Mouse (Mus musculus): ENCODE data around the gene Tm7sf3. TPM values are rescaled to one million over a fixed set of nuclear protein-coding genes. Genes with fewer than 3 reads are reported as not detected.
A peak's percentile ranks its signal among the peaks of the same experiment; 100 is the strongest.

Gene Tm7sf3
- total RNA-seq, 1 experiment from 2014 or later: 9.3 TPM

- no peak for ATAC-seq (ENCODE audit: extremely low read depth, insufficient number of reproducible peaks, low FRiP score, poor library complexity, severe bottlenecking)
Observed at GRCm38 (mm10) chr6:146664116-146664515, 21.5 kb upstream of the Tm7sf3 start.

DNA sequence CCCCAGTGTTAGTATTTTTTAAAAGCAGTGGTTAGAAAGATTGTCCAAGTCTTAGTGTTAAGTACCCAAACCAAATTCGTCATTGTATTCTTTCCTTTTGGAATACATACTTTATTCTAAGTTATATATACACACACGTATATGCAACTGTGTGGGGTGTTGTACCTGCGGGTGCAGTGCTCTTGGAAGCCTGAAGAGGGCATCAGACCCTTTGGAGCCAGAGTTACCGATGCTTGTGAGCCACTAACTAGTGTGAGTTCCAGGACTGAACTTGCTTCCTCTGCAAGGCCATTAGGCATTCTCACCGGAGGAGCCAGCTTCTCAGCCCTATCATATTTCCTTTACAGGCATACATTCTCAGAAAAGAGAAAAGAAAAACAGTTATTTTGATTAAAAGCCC lies 20.1 kb upstream of the Tm7sf3 start:
- peak; percentile 94 for ATAC-seq (ENCODE audit: extremely low read depth, insufficient number of reproducible peaks, low FRiP score, poor library complexity, severe bottlenecking)

GRCm38 (mm10) chr6:146661655-146662054 lies 19.0 kb upstream of the Tm7sf3 start:
- no peak for ATAC-seq (ENCODE audit: extremely low read depth, insufficient number of reproducible peaks, low FRiP score, poor library complexity, severe bottlenecking)

DNA sequence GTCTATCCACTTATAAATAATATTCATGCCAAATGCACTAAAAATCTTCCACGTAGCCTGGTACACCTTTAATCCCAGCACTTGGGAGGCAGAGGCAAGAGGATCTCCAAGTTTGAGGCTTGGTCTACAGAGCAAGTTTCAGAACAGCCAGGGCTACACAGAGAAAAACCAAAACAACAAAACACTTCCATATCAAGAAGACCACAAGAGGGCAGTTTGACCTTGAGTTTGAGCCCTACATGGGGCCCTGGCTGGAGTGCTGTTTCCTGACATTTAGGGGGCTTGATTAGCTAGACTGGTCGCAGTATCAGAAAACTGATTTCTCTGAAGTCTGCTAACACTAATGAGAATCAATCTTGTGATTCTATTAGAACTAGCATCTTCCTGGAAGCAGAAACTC lies 18.0 kb upstream of the Tm7sf3 start:
- no peak for ATAC-seq (ENCODE audit: extremely low read depth, insufficient number of reproducible peaks, low FRiP score, poor library complexity, severe bottlenecking)

DNA sequence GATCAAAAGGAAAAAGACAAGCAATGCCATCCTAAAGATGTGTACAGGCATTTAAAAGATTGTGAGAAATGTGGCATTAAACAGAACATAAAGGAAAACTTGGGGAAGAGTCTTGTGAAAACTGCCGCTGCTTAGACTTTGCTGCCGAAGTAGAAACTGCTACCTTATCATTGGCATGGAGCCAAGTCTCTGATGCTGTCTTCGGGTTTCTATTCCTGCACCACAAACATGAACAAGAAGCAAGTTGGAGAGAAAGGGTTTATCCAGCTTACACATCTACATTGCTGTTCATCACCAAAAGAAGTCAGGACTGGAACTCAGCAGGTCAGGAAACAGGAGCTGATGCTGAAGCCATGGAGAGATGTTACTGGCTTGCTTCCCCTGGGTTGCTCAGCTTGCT lies 10.6 kb upstream of the Tm7sf3 start:
- ATAC-seq (ENCODE audit: extremely low read depth, insufficient number of reproducible peaks, low FRiP score, poor library complexity, severe bottlenecking): no peak

GRCm38 (mm10) chr6:146651431-146651830 lies 8.8 kb upstream of the Tm7sf3 start:
- no peak for ATAC-seq (ENCODE audit: extremely low read depth, insufficient number of reproducible peaks, low FRiP score, poor library complexity, severe bottlenecking)

- no peak for ATAC-seq (ENCODE audit: extremely low read depth, insufficient number of reproducible peaks, low FRiP score, poor library complexity, severe bottlenecking)
Observed at GRCm38 (mm10) chr6:146650013-146650412, 7.4 kb upstream of the Tm7sf3 start.

DNA sequence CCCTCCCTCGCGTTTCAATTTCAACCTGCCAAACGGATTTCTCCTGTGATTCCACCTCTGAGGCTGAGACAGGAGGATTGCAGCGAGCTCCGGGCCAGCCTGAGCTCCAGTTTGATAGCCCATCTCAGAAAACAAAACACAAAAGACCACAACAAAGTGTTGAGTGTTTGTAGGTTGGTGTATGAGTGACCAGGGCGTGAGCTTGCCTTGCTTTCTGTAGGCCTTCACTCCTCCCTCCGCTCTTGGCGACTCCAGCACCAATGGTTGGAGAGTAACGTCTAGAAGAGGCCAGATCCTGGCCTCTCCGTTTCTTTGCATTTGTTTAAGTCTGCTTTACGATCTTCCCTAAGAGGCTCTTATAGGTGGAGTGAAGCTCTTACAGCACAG lies 553 bp upstream of the Tm7sf3 start:
- ATAC-seq (ENCODE audit: extremely low read depth, insufficient number of reproducible peaks, low FRiP score, poor library complexity, severe bottlenecking): no peak

DNA sequence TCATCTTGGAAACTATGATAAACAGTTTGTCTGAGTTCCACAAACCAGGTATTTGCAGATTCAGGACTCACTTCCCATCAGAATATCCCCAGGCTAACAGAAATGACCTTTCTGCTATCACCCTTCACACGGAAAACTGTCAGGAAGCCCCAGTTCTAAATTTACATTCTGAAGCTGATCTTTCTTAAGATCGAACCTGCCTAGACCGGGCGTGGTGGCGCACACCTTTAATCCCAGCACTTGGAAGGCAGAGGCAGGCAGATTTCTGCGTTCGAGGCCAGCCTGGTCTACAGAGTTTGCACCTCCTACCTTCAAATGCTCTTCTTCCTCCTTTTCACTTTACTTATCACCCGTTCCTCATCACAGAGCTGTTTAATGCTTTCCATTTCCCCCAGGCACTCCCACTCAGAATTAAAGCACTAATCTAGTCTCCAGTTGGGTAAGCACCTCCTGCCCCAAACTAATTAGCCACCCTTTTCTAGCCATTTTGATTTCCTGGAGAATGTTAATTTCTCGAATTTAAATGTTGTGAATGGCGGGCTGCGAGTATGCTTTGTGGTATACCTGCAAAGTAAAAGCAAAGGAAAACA lies 908 bp downstream of the Tm7sf3 start:
- ATAC-seq (ENCODE audit: extremely low read depth, insufficient number of reproducible peaks, low FRiP score, poor library complexity, severe bottlenecking): no peak

- ATAC-seq (ENCODE audit: extremely low read depth, insufficient number of reproducible peaks, low FRiP score, poor library complexity, severe bottlenecking): no peak
Observed at GRCm38 (mm10) chr6:146640991-146641390, 1.6 kb downstream of the Tm7sf3 start.

- ATAC-seq (ENCODE audit: extremely low read depth, insufficient number of reproducible peaks, low FRiP score, poor library complexity, severe bottlenecking): no peak
Observed at GRCm38 (mm10) chr6:146640068-146640965, 2.3 kb downstream of the Tm7sf3 start.

DNA sequence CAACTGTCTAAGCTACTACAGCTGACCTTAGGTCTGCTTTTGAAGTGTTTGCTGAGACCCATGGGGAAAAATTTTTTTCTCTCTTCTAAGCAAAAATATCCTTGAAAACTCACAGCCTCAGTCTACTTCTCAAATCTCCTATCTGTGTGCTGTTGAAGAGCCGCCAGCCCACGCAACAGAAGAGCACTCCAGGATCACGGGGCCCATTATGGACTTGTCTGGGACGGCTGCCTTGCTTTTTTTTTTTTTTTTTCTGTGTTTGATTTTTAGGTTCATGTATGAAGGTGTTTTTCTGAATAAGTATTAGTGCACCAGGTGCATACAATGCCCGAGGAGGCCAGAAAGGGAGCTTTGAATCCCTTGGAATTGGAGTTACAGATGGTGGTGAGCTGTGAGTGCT lies 6.1 kb downstream of the Tm7sf3 start:
- ATAC-seq (ENCODE audit: extremely low read depth, insufficient number of reproducible peaks, low FRiP score, poor library complexity, severe bottlenecking): no peak

DNA sequence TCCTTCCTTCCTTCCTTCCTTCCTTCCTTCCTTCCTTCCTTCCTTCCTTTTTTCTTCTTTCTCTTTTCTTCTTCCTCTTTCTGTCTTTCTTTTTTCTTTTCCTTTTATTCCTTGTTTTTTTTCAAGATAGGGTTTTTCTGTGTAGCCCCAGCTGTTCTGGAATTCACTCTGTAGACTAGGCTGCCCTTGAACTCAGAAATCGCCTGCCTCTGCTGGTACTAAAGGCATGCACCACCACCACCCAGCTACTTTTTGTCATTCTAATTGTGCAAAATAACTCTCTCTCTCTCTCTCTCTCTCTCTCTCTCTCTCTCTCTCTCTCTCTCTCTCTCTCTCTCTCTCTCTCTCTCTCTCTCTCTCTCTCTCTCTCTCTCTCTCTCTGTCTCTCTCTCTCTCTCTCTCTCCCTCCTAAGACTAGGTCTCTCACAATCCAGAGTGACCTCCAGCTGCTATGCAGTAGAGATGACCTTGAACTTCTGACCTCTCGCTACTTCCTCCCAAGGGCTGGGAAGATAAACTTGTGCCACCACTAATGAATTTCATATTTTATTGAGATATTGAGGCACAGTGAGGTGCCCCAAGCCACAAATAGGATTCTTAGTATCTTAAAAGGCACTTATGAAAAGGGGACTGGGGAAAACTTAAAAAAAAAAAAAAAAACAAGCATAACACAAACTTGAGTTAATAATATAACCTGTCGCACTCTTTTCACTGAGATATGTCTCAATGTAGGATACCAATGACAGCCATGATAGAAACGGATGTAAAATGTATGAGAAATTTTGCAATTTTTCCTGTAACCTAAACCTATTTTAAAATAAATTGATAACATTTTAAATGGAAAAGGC lies 7.6 kb downstream of the Tm7sf3 start:
- no peak for ATAC-seq (ENCODE audit: extremely low read depth, insufficient number of reproducible peaks, low FRiP score, poor library complexity, severe bottlenecking)

DNA sequence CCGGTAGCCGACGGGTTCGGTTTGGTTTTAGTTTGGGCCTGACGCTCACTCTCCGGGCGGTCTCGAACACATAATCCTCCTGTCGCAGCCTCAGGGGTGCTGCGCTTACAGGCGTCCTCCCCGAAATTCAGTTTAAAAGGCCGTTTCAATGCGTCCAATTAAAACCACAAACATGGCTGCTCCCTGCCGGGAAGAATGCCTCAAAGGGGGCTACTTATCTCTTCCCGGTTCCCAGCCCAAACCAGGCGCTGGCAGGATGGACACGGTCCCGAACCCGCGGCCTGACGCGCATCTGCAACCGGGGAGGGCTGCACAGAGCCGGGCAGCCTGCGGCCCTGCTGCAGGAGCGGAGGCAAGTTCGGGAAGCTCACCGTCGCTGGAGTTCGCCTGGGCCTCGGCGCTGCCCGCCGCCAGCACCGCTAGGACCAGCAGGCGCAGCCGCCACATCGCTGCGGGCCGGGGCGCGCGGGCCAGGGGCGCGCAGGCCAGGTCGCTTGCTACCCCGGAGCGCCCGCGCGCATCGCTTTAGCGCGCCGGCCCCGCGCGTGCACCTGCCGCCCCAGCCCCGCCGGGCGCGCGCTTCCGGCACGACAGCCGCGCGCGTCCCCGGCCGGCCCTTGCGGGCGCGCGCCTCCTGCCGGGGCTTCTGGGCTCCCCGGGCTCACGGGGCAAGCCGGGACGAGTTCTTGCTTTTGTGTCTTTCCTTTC lies 8.5 kb downstream of the Tm7sf3 start:
- ATAC-seq (ENCODE audit: extremely low read depth, insufficient number of reproducible peaks, low FRiP score, poor library complexity, severe bottlenecking): peak; percentile 37

- ATAC-seq (ENCODE audit: extremely low read depth, insufficient number of reproducible peaks, low FRiP score, poor library complexity, severe bottlenecking): no peak
Observed at GRCm38 (mm10) chr6:146633629-146634014, 9.0 kb downstream of the Tm7sf3 start.

GRCm38 (mm10) chr6:146633097-146633496 lies 9.5 kb downstream of the Tm7sf3 start:
- ATAC-seq (ENCODE audit: extremely low read depth, insufficient number of reproducible peaks, low FRiP score, poor library complexity, severe bottlenecking): no peak

- no peak for ATAC-seq (ENCODE audit: extremely low read depth, insufficient number of reproducible peaks, low FRiP score, poor library complexity, severe bottlenecking)
Observed at GRCm38 (mm10) chr6:146632403-146632802, 10.2 kb downstream of the Tm7sf3 start.

GRCm38 (mm10) chr6:146631847-146632246 lies 10.8 kb downstream of the Tm7sf3 start:
- ATAC-seq (ENCODE audit: extremely low read depth, insufficient number of reproducible peaks, low FRiP score, poor library complexity, severe bottlenecking): no peak

DNA sequence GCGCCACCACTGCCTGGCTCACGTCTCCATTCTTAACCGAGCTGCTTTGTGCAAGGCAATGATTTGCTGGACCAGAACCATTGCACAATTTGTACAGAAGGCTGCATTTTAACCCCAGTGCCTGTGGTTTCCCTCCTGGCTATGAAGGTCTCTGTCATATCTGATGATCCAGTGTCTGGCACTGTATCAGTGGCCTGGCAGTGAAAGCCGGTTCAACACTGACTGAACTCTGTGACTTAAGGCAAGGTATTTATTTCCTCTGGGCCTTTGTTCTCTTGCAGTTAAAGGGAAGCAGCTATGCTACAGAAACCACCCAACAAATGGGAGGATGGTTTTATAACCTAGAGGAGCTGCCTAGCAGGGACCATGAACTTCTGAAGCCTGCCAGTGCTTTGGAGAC lies 11.7 kb downstream of the Tm7sf3 start:
- ATAC-seq (ENCODE audit: extremely low read depth, insufficient number of reproducible peaks, low FRiP score, poor library complexity, severe bottlenecking): no peak
